Mouse (Mus musculus) A20 (cell line): Measurements from ENCODE around the gene Mitf.
A peak's percentile ranks its signal among the peaks of the same experiment; 100 is the strongest.

Experiments used
- DNase-seq: peaks from one replicate; pipeline ENCODE4 v3.0.0-alpha.2; 2011; ENCODE audit warnings: low read depth, low spot score

The Mitf gene

DNA sequence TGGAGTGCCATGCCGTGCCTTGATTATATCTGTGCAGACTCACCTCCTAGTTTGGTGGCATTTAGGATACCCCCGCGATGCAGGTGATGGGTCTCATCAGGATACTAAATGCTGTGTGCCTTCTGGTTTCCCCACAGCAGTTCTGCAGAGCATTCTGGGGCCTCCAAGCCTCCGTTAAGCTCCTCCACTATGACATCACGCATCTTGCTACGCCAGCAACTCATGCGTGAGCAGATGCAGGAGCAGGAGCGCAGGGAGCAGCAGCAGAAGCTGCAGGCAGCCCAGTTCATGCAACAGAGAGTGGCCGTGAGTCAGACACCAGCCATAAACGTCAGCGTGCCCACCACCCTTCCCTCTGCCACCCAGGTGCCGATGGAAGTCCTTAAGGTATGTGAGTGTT is 134.1 kb downstream of the Mitf start:
- no peak for DNase-seq

DNA sequence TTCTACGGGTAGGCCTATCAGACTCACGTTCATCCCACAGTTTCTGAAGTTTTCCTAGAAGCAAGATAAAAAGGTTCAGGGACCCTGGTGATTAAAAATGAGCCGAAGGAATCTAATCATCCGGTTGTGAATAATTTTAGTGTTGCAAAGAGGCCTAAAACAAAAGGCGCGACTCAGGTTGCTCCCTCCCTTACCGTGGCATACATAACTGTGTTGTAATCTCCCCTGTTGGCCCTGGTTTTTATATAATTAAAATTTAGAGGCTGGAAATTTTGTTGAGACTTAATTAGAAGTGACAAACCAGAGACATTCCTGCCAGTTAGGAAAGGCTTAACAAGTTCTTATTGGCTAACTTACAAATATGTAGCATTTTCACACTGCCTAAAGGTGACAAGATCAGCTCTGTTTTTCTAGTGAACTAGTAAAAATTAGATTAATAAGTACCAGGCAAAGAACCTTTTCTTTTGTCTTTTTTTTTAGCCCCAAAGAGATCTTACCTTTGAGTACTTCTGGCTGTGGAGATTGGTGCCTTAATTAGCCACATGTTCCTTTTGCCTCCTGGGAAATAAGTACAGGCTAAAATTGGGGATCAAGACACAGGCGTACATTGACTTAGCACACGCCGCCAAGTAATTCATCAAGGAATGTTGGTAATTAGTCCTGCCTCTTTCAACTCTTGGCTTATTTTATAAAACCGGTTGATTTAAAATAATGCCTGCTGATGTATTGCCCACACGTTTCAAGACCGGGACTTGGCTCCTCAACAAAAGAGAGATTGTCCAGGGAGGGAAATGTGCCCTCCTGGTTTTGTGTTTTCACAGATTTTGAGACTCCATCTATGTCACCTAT is 143.4 kb downstream of the Mitf start:
- DNase-seq = no peak

DNA sequence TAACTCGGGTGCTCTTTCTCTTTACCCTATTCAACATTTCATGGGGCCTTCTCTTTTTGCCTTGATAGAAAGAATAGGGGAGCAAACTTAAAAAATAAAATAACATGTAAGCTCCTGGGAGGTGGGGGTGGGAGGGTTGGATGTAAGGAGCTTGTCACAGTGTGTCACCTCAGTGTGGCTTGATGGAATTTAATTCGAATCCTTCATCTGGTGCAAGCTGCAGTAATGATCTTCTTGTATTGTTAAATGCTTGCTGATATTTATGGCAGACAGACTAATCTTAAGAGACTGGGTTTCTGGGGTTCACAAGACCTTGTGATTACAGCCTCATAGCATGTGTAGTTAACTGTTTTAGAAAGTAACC is 144.0 kb downstream of the Mitf start:
- no peak for DNase-seq

DNA sequence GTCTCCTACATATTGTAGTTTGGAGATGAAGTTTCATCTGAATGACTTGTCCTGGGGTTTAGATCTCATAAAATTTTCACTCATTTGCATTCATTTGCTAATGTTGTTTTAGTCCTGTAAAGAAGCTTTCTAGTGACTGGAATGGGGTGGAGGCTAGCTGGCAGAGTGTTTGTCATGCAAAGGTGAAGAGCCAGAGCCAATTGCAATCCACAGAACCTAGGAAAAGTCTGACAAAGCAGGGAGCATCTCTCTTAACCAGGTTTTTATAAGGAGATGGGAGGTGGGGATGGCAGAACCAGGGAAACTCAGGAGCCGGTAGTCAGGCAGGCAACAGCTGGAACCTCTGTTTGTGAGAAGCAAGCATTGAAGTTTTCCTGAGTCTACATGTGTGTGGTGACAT is 144.9 kb downstream of the Mitf start:
- DNase-seq = no peak

DNA sequence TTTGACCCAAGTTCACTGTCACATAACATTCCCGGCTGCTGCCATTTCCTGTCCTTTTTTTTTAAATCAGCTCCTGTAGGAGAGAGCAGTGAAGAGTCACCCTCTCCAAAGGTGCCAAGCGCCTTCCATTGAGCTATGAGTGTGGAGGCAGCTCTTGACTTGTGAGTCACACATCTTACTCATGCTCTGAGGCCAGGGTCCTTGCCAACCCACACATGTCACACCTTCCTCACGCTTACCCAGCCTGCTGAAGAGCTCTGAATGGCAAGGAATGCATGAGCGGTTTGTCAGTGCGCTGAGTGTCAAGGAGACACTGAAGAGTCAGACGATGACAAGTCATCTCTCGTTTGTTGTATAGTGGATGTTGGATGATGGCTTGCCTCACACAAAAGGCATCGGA is 146.0 kb downstream of the Mitf start:
- no peak for DNase-seq

DNA sequence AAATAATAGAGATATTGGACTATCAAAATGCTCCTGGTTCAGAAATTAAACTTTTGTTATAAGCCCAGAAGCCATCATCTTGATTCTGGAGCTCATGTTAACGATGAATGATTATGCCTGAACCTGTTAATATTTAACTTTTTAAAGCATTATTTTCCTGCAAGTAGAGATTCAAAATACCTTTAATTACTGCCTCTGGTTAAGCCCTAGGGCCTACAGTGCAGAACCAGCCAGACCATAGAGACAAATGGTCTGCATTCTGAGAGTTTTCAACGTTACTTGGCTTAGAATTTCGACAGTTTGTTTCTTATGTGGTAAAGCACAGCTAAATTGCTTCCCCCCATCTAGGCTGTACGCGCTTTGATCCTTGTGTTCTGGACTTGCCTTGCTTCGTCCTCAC is 149.3 kb downstream of the Mitf start:
- no peak for DNase-seq

DNA sequence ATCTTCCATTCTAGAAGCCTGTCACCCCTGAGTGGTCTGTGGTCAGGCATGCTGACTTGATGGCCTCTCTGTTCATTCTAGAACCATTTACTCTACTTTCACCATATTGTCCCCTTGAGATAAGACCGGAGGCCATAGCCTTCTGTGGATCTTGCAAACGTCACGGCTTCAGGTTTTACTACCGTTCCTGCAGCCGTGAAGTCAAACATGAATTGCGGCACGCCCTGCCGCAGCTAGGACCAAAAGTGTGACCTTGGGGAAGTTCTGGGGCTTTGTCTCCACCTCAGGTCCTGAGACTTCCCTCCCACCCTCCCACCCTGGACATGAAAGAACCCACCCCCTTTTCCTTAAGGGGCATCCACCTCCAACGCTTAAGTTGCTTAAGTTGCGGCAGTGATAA is 149.8 kb downstream of the Mitf start:
- DNase-seq = no peak

DNA sequence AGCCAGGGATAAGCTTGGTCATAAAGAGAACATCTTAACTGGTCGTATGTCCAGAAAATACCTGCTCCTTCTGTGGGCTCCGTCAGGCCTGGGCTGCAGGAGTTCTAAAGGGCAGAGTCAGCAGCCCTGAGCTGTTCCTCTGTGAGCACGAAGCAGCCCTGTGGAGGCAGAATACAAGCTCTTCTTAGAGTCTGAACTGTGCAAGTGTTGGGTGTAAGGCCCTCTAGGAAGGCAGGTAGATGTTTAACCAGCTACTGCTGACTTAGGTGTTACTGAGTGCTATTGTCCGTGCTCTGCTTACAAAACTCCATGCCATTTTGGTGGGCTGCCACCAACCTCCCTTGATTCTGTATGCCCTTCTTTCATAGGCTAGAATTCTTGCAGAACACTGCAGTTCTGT is 151.4 kb downstream of the Mitf start:
- no peak for DNase-seq

DNA sequence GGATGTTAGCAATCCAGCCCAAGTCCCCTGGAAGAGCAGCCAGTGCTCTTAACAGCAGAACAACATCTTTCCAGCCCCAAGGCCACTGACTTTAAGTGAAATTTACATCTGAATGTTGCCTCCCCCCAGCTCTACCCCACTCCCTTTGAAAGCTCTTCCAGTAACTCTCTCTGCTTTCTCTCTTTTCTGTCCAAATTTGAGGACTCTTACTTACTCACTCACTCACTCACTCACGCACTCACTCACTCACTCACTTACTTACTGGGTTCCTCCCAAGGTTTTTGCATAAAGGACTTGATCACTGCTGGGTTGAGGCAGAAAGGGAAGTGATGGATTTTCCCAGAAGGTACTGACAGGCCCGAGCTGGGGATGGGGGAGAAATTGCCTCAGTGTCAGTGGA is 154.9 kb downstream of the Mitf start:
- DNase-seq = no peak

DNA sequence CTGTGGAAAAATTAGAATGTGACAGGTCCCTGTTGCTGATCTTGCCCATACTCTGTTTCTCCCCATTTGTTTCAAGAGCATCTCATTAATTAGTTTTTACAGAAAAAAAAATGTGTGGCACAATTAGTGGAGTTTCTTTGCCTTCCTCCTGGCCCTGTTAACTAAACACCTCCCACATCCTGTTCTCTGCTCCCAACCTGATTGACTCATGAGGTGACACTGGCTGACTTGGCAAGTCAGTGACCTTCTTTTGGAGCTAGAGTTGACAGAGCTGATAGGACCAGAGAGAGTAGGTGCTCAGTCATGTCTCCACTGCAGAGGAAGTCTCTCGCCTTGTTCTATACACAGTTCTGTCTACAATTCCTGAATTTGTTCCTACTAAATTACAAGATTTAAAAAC is 155.5 kb downstream of the Mitf start:
- DNase-seq = no peak

DNA sequence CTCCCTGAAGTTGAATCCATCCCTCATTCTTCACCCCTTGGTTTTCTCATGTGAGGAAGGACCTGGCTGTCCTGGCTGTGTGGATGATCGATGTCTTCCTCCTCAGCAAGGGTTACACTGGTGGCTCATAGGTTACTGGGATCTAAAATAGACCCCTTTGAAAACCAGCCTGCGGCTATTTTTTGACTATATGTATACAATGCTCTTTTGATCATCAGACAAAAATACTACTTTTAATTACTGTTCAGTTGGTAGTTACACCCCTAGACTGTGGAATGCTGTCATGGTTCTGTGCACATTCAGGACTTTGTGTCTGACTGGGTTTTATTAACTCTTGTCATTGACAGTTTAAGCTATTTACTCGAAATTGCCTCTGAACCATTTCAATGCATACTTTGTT is 157.9 kb downstream of the Mitf start:
- DNase-seq = no peak

DNA sequence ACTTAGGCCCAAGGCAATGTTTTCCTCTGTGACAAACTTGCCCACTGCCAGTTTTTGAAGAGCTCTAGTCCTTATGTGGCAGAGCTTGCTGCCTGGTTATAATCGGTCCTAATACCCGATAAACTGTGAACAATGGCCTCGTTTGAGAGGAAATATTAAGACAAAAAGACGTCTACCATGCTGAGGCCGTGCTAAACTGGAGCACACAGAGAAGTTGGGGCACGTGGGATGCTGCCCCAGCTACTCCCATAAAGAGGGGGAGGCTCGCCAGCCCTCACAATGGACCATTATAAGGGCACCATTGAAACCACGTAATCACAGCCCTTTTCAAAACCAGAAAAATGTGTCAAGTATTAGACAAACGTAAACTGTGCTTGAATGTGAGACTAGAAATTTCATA is 174.8 kb downstream of the Mitf start:
- DNase-seq = no peak

DNA sequence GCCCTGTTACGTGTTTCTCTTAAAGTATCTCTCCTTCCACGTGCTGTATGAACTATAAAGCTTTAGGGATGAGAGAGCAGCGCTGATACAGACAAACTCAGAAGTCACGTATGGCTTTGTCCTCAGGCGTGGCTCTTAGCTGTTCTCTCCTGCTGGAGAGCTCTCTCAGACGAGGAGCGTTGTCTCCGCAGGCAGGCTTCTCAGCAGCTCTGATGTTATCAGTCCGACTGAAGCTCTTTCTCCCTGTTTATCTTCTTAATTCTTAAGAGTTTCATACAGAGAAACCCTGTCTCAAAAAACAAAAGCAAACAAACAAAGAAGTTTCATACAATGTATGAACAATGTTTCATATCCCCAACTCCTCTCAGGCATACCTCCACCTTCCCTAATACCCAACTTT is 178.8 kb downstream of the Mitf start:
- DNase-seq = no peak

DNA sequence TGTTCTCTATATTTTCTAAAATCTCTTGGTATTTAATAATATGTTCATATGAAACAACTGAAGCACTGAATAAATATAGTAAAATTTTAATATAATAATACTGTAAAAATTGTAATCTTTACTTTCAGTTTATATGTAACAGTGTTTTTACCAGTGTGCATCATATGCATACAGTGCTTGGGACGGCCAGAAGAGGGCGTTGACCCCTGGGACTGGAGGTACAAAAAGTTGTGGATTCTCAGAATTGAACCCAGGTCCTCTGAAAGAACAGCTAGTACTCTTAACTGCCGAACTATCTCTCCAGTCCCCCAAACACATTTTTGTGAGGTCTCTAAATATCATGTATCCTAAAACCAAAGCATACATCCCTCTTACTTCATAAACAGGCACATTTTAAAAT is 179.6 kb downstream of the Mitf start:
- no peak for DNase-seq

DNA sequence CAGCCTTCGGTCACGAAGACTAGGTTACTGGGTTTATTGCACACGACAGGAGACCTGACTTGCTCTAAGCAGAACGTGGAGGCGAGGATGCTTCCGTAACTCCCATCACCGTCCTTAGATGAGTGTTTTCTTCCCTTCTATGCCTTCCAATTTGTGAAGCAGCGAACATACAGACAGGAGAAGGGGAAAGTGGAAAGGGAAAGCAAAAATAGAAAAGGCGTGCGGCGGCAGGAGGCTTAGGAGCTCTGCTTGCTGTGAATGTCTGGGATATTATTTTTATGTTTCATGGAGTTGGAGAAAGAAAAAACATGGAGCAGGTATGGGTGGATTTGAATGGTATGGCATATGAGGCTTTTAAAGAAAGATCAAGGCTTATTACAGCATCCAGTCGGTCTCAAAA is 186.7 kb downstream of the Mitf start:
- no peak for DNase-seq

DNA sequence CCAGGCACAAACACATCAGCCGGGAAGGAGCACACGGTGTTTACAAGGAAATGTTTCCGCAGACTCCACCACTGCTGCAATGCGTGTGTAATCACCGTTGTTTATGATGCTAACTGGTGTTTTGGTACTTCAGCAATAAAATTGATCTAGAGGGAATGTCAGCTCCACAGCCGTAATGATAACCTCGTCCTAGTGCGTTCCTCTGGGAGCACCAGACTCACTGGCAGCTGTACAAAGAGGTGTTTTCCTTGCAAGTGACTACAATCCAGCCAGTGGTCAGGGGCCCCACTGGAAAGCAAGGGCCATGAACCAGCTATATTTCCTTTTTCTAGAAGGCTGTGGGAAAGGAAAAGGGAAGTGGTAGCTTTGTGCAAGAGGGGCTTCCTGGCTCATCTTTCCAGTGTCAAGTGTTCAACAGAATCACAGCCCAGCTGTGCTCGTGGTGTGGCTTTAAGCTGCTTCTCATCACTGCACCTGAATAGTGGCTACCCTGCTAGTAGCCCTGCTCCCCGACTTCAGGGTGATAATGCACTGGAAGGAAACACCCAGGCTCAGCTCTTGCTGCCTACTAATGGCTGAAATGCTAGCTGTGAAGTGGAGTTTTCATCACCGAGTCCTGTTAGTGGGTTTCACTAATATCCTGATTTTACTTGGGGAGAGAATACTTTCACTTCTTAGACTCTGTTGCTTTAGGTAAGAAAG is 188.9 kb downstream of the Mitf start:
- no peak for DNase-seq

DNA sequence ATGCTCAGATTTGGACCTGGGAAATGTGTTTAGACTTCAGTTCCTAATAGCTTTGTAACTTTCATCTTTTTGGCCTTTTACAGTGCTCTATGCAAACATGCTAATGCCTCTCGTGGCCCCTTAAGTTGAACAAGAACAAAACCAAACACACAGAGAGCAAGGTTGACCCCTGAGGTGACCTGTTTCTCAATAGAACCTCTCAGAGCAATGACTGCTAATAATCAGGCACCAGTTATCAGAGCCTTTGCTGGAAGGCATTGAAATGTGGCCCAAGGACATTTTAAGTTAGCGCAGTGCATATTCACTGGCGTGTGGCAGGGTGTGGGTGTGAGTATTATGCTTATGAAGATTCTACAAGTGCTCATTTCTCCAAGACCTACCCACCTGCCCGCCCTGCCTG is 194.7 kb downstream of the Mitf start:
- no peak for DNase-seq

DNA sequence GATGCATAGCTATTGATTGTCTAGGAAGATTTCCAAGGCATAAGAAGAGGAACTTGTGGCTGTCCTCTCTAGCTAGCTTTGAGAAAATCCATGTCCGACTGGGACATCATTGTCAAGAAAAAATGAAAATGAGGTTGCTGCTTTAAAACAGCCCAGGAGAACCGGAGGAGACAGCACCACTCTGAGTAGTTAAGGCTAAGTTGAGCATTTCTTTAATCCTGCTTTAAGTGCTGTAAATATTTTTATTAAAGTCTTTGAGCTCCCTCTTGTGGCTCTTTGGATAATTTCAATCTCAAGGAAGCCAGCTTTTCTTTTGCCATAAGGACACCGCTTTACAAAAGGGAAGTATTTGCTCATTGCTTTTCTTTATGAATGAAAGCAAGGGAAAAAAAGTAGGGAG is 196.3 kb downstream of the Mitf start:
- peak; percentile 2 for DNase-seq

DNA sequence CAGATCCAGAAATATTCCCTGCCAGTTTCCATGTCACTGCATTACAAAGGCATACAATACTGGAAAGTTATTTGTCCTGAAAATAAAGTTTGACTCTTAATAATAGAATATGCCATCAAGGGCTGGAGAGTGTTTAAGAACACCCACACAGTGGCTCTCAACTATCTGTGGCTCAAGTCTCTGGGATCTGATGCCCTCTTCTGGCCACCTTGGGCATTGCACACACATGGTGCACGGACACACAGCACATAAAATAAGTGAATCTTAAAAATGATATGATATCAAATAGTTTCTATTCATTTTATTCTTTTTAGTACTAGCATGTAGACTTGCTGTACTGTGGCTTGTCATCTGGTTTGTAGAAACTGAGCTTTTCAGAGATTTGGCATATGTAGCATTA is 198.7 kb downstream of the Mitf start:
- DNase-seq = peak; percentile 7

DNA sequence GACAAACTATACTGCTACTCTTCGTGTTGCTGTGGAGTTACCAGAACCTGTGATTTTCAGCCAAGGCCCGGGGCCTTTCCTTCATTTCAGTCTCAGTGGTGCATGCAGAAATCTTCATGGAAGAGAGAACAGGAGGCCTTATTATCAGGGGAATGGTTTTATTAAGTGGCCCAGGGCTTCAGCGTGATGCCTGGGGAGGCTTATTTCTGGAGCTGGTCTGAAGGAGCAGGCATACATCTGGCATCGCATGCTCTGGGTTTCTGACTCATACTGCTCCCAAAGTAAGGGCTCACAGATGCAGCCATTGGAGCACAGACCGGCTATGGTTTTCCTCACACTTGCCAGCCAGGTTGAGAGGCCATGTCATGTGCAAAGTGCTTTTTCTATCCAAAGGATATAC is 208.2 kb downstream of the Mitf start:
- no peak for DNase-seq

DNA sequence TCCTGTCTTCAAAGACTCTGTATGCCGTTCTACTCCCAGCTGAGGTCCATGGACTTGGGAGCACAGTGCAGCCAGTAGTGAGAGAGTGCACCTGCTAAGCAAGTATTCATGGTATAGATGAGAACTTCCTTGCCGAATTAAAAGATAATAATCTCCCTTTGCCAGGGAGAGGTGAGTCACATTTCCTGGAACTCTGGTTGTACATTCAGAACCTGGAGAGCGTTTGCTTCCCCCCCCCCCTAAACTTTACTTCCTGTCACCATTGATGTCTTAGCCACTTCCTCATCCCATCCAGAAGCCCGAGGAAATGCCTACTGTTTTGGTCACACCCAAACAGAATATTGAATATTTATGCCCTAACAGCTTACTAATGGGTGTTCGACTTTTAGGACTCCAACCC is 209.0 kb downstream of the Mitf start:
- DNase-seq = no peak

DNA sequence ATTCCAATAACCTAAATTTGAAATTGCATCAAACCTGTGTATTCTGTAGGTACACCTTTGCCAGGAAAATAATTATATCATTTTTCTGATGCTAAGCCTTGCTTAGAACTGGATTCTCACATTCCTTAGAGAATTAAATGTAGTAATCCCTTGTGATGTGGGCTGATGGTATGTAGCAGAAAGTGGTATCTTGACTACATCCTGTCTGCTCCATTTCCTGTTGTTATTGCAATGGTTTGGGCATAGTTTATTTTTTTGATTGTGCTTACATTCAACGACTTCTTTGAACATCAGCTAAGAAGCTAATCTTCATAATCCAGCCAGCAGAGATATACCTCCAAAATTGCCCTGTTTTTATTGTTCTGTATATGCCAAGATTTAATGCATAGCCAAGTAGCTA is 217.0 kb downstream of the Mitf start:
- DNase-seq = no peak

DNA sequence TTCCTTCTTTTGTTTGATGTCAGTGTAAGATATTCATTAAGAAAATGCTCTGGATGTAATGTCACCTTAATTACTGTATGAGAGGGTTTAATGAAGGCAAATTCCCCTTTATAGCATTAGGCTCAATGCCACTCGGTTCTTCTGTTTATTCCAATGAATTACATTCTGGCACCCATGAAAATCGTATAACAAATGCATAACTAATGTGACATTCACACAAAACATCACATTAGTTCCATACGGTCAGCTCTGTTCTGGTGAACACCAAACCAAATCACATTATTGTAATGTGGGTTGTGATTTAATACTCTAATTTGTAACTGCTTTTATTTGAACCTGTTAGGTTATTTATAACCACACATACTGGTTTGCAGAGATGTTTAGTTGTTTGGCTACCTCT is 231.7 kb downstream of the Mitf start:
- no peak for DNase-seq

DNA sequence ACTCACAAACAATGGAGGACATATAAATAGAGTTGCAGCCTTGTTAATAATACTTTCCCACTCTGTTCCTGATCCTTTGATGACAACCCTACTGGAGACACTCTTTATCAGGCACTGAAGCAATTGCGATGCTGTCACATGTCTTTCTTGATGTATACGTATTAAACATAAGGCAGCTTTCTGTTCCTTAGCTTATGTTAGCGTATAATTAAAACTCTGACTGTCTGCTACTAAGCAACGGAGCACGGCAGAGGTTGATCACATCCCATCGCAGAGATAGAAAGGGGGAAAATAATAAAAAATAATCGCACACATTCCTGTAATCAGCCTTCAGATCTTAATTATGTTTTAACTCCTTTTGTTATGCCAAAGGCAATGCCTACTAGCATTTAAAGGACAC is 234.9 kb downstream of the Mitf start:
- DNase-seq = no peak
